In the genomic region with DNA sequence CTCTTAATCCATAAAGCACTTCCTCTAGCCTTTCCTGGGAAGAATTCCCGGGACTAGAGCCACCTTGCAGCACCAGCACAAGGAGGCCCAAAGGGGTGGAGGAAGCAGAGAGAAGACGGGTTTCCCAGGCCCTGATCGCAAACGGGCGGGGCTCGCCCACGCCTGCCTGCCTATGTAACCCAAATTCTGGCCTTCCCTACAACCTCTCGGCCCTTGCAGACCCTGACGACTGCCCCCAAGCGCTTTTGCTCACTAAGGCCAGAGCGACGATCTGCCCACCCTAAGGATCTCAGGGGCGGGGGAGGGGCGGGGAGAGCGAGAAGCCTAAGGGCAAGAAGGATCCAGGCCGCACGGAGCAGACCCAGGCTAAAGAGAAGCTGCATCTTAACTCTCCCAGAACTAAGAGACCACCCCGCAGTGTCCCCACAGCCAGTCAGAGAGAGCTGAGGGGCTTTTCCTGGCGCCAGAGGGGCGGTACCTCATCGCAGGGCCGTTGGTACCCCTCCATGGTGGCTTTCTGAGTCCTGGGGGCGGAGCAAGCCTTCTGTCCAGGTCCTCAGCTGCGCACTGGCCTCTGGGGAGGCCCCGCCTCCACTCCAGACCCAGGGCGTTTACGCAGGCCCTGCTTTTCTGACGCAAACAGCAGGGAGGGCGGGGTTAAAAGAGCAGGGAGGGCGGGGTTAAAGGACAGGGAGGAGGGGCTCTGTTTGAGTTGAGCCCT, we compare ENCODE assay signal across 8 mouse cellular contexts. TPM values are rescaled to one million over a fixed set of nuclear protein-coding genes. Genes with fewer than 3 reads are reported as not detected.
DNase-seq lines count a peak whose midpoint lies in the region; ATAC-seq and TF ChIP-seq lines count a peak whose summit lies in the region.

Dynlt3 (minus strand) TSS at position 613 of the 721 bp plus-strand sequence.

- H3K4me2 ChIP-seq in heart, embryonic 12.5 days: peak within 1 kb of the TSS; percentile 70
- peak within 1 kb of the TSS; percentile 54 for H3K4me2 ChIP-seq in kidney, postnatal 0 days (ENCODE audit: low read length)
- H3K4me2 ChIP-seq in liver, embryonic 13.5 days: peak within 1 kb of the TSS; percentile 62
- H3K4me2 ChIP-seq in stomach, embryonic 16.5 days (ENCODE audit: low read depth, low read length): peak within 1 kb of the TSS; percentile 59

- H3K4me3 ChIP-seq in erythroblast, embryonic 14.5 days (replicated peaks): peak within 1 kb of the TSS; percentile 72
- peak within 1 kb of the TSS; percentile 62 for H3K4me3 ChIP-seq in heart, embryonic 12.5 days
- peak within 1 kb of the TSS; percentile 47 for H3K4me3 ChIP-seq in kidney, postnatal 0 days (replicated peaks; ENCODE audit: low read depth, low read length)
- peak within 1 kb of the TSS; percentile 65 for H3K4me3 ChIP-seq in liver, embryonic 13.5 days (replicated peaks)
- H3K4me3 ChIP-seq in stomach, embryonic 16.5 days (replicated peaks; ENCODE audit: low read length): peak within 1 kb of the TSS; percentile 59

- 8% methylated on average over 30 of the region's 30 CpGs for WGBS in heart, embryonic 12.5 days
- 16% methylated on average over 30 of the region's 30 CpGs for WGBS in kidney, postnatal 0 days
- WGBS in liver, embryonic 13.5 days (ENCODE audit: insufficient replicate concordance): 11% methylated on average over 30 of the region's 30 CpGs
- 3% methylated on average over 22 of the region's 30 CpGs for WGBS in stomach, embryonic 16.5 days

- H3K9me3 ChIP-seq in erythroblast, embryonic 14.5 days (ENCODE audit: control insufficient read depth, low read length): no peaks in the 10 kb centered on the region
- H3K9me3 ChIP-seq in heart, embryonic 12.5 days (replicated peaks): no peaks in the 10 kb centered on the region; the same call in 1 of the 2 replicates
- no peaks in the 10 kb centered on the region for H3K9me3 ChIP-seq in kidney, postnatal 0 days (replicated peaks; ENCODE audit: low read length)
- no peaks in the 10 kb centered on the region for H3K9me3 ChIP-seq in liver, embryonic 13.5 days (replicated peaks)
- no peaks in the 10 kb centered on the region for H3K9me3 ChIP-seq in stomach, embryonic 16.5 days (replicated peaks; ENCODE audit: control insufficient read depth, low read length)

- peak within 1 kb of the TSS; percentile 77 for H3K9ac ChIP-seq in heart, embryonic 12.5 days
- peak within 1 kb of the TSS; percentile 60 for H3K9ac ChIP-seq in kidney, postnatal 0 days (ENCODE audit: low read depth, low read length)
- peak within 1 kb of the TSS; percentile 67 for H3K9ac ChIP-seq in liver, embryonic 13.5 days
- peak within 1 kb of the TSS; percentile 70 for H3K9ac ChIP-seq in stomach, embryonic 16.5 days (ENCODE audit: low read length)

- peak; percentile 83 for DNase-seq in CD4-positive helper T cell, adult 2 months (ENCODE audit: low read depth, low spot score)
- DNase-seq in brain, embryonic 14.5 days (ENCODE audit: low read depth): peak; percentile 91
- peak; percentile 89 for DNase-seq in kidney, postnatal 0 days (ENCODE audit: low spot score)
- peak; percentile 73 for DNase-seq in liver, embryonic 13.5 days
- DNase-seq in neural tube, embryonic 10.5 days (ENCODE audit: extremely low spot score, low spot score): peak; percentile 67

- TF ChIP-seq CTCF in brain, embryonic 14.5 days (IDR thresholded peaks at IDR 0.05; ENCODE audit: borderline replicate concordance, extremely low read depth, insufficient read depth, insufficient read length): no peak
- no peak for TF ChIP-seq CTCF in kidney, postnatal 0 days (IDR thresholded peaks at IDR 0.05; ENCODE audit: low read depth)

- peak within 1 kb of the TSS; percentile 85 for H3K27ac ChIP-seq in heart, embryonic 12.5 days (ENCODE audit: poor library complexity, severe bottlenecking)
- peak within 1 kb of the TSS; percentile 81 for H3K27ac ChIP-seq in kidney, postnatal 0 days
- H3K27ac ChIP-seq in liver, embryonic 13.5 days: peak within 1 kb of the TSS; percentile 43; the same call in 1 of the 2 replicates
- peak within 1 kb of the TSS; percentile 90 for H3K27ac ChIP-seq in stomach, embryonic 16.5 days (ENCODE audit: low read length)

- peak; percentile 100 for ATAC-seq in heart, embryonic 12.5 days (ENCODE audit: insufficient number of reproducible peaks, low FRiP score)
- peak; percentile 100 for ATAC-seq in kidney, postnatal 0 days (replicated peaks; ENCODE audit: low FRiP score, low read depth)
- ATAC-seq in liver, embryonic 13.5 days (ENCODE audit: low read depth): peak; percentile 100
- ATAC-seq in stomach, embryonic 16.5 days (ENCODE audit: insufficient read depth, low FRiP score): peak; percentile 99

- peaks cover 9% of the 10 kb centered on the region for H3K4me1 ChIP-seq in erythroblast, embryonic 14.5 days (ENCODE audit: control insufficient read depth)
- no peaks in the 10 kb centered on the region for H3K4me1 ChIP-seq in heart, embryonic 12.5 days (replicated peaks)
- no peaks in the 10 kb centered on the region for H3K4me1 ChIP-seq in kidney, postnatal 0 days (replicated peaks; ENCODE audit: insufficient read depth, low read length)
- H3K4me1 ChIP-seq in liver, embryonic 13.5 days (replicated peaks): peaks cover 4% of the 10 kb centered on the region; the same call in 1 of the 2 replicates
- no peaks in the 10 kb centered on the region for H3K4me1 ChIP-seq in stomach, embryonic 16.5 days (ENCODE audit: control insufficient read depth, insufficient read depth, low read length)

- H3K36me3 ChIP-seq in erythroblast, embryonic 14.5 days (ENCODE audit: control insufficient read depth): no peaks in the 10 kb centered on the region
- no peaks in the 10 kb centered on the region for H3K36me3 ChIP-seq in heart, embryonic 12.5 days
- H3K36me3 ChIP-seq in kidney, postnatal 0 days (ENCODE audit: insufficient read depth, low read length): no peaks in the 10 kb centered on the region
- H3K36me3 ChIP-seq in liver, embryonic 13.5 days: no peaks in the 10 kb centered on the region
- H3K36me3 ChIP-seq in stomach, embryonic 16.5 days (ENCODE audit: control insufficient read depth, insufficient read depth, low read length): no peaks in the 10 kb centered on the region

- no peaks in the 10 kb centered on the region for H3K27me3 ChIP-seq in erythroblast, embryonic 14.5 days (ENCODE audit: control insufficient read depth)
- H3K27me3 ChIP-seq in heart, embryonic 12.5 days (replicated peaks): no peaks in the 10 kb centered on the region
- H3K27me3 ChIP-seq in kidney, postnatal 0 days (ENCODE audit: insufficient read depth, low read length): no peaks in the 10 kb centered on the region
- no peaks in the 10 kb centered on the region for H3K27me3 ChIP-seq in liver, embryonic 13.5 days
- H3K27me3 ChIP-seq in stomach, embryonic 16.5 days (ENCODE audit: control insufficient read depth, insufficient read depth, low read length): no peaks in the 10 kb centered on the region

- peak; percentile 22; the same call in 1 of the 2 replicates for TF ChIP-seq POLR2A in brain, embryonic 14.5 days (IDR thresholded peaks at IDR 0.05; ENCODE audit: borderline replicate concordance, extremely low read depth, insufficient read depth, insufficient read length, poor library complexity, severe bottlenecking)

RNA-seq across cellular contexts. Expression of gene Dynlt3, which starts in this region (rescaled TPM):
- 25.0 and 29.2 TPM in 2 replicates for polyA plus RNA-seq in brain, embryonic 14.5 days (2012; rRNA removed)
- polyA plus RNA-seq in erythroblast, embryonic 14.5 days (2012): 0.03 and 0.06 TPM in 2 replicates
- 61.1 and 63.2 TPM in 2 replicates for polyA plus RNA-seq in heart, embryonic 12.5 days (2016; fragmentation: Nextera tagmentation; extraction: Ambion mirVana)
- 84.6 and 91.8 TPM in 2 replicates for polyA plus RNA-seq in kidney, postnatal 0 days (2015; fragmentation: Nextera tagmentation; extraction: Ambion mirVana)
- 28.1 and 32.9 TPM in 2 replicates for polyA plus RNA-seq in liver, embryonic 13.5 days (2015; fragmentation: Nextera tagmentation; extraction: Ambion mirVana)
- 95.3 and 104 TPM in 2 replicates for polyA plus RNA-seq in stomach, embryonic 16.5 days (2015; fragmentation: Nextera tagmentation; extraction: Ambion mirVana)

Comparison
In these comparisons a context has a peak if more than half of its experiments do, and no peak if none do; other contexts are left out.
1. Peak in every context shown above with its lines: DNase-seq, ATAC-seq, H3K4me3 ChIP-seq and H3K27ac ChIP-seq.
2. RNA of gene Dynlt3 (polyA plus RNA-seq): 95.3 to 104 TPM in stomach, embryonic 16.5 days, 84.6 to 91.8 TPM in kidney, postnatal 0 days, 61.1 to 63.2 TPM in heart, embryonic 12.5 days, 25.0 to 29.2 TPM in brain, embryonic 14.5 days and 28.1 to 32.9 TPM in liver, embryonic 13.5 days; 0.03 to 0.06 TPM in erythroblast, embryonic 14.5 days; every median in the first group is over 10 times any median in the second.